Mouse (Mus musculus): Measurements from ENCODE around the gene Gm28051.

Gene Gm28051

GRCm38 (mm10) chr12:102743036-102743588 lies 14.5 kb downstream of the Gm28051 start:
- no peak for DNase-seq (ENCODE audit: low read depth, low spot score)

- DNase-seq (ENCODE audit: low read depth, low spot score) = no peak
These were observed 15.5 kb downstream of the Gm28051 start for GRCm38 (mm10) chr12:102742056-102742455.

GRCm38 (mm10) chr12:102740285-102740684 lies 17.3 kb downstream of the Gm28051 start:
- DNase-seq (ENCODE audit: low read depth, low spot score) = no peak

GRCm38 (mm10) chr12:102739096-102739495 lies 18.5 kb downstream of the Gm28051 start:
- no peak for DNase-seq (ENCODE audit: low read depth, low spot score)

- no peak for DNase-seq (ENCODE audit: low read depth, low spot score)
These were observed 24.2 kb downstream of the Gm28051 start for GRCm38 (mm10) chr12:102733381-102733780.

- no peak for DNase-seq (ENCODE audit: low read depth, low spot score)
These were observed 26.6 kb downstream of the Gm28051 start for GRCm38 (mm10) chr12:102730798-102731619.

- DNase-seq (ENCODE audit: low read depth, low spot score) = peak; percentile 68
These were observed 27.4 kb downstream of the Gm28051 start for GRCm38 (mm10) chr12:102729855-102730797.

- DNase-seq (ENCODE audit: low read depth, low spot score) = no peak
These were observed 31.8 kb downstream of the Gm28051 start for GRCm38 (mm10) chr12:102725761-102726175.

GRCm38 (mm10) chr12:102725146-102725545 lies 32.4 kb downstream of the Gm28051 start:
- DNase-seq (ENCODE audit: low read depth, low spot score) = no peak

GRCm38 (mm10) chr12:102723861-102724260 lies 33.7 kb downstream of the Gm28051 start:
- peak; percentile 89 for DNase-seq (ENCODE audit: low read depth, low spot score)

- DNase-seq (ENCODE audit: low read depth, low spot score) = no peak
These were observed 34.6 kb downstream of the Gm28051 start for GRCm38 (mm10) chr12:102722966-102723365.

GRCm38 (mm10) chr12:102722451-102722850 lies 35.1 kb downstream of the Gm28051 start:
- DNase-seq (ENCODE audit: low read depth, low spot score) = no peak

- no peak for DNase-seq (ENCODE audit: low read depth, low spot score)
These were observed 37.8 kb downstream of the Gm28051 start for GRCm38 (mm10) chr12:102719552-102720315.

GRCm38 (mm10) chr12:102714654-102715395 lies 42.7 kb downstream of the Gm28051 start:
- DNase-seq (ENCODE audit: low read depth, low spot score) = no peak

GRCm38 (mm10) chr12:102714116-102714515 lies 43.4 kb downstream of the Gm28051 start:
- DNase-seq (ENCODE audit: low read depth, low spot score) = no peak

- DNase-seq (ENCODE audit: low read depth, low spot score) = no peak
These were observed 44.3 kb downstream of the Gm28051 start for GRCm38 (mm10) chr12:102713153-102713865.

- no peak for DNase-seq (ENCODE audit: low read depth, low spot score)
These were observed 46.7 kb downstream of the Gm28051 start for GRCm38 (mm10) chr12:102710851-102711375.

- no peak for DNase-seq (ENCODE audit: low read depth, low spot score)
These were observed 47.7 kb downstream of the Gm28051 start for GRCm38 (mm10) chr12:102709896-102710295.

GRCm38 (mm10) chr12:102708220-102708619 lies 49.3 kb downstream of the Gm28051 start:
- DNase-seq (ENCODE audit: low read depth, low spot score) = no peak

Measured in telencephalon, adult 2 months (tissue).